Mouse (Mus musculus) urinary bladder, adult 18-20 months (tissue): Measurements from ENCODE around the gene Tmem256.

Experiments used
- DNase-seq, 2 experiments: peaks; one replicate each; pipeline ENCODE4 v3.0.0; 2022; ENCODE audit warnings: low spot score in 2 of 2, mixed read lengths in 2 of 2

Gene Tmem256

GRCm38 (mm10) chr11:69883527-69884151 is 45.3 kb downstream of the Tmem256 start:
- no peak for DNase-seq

- no peak for DNase-seq
These were observed 45.9 kb downstream of the Tmem256 start for GRCm38 (mm10) chr11:69884240-69884639.

GRCm38 (mm10) chr11:69884663-69885062 is 46.3 kb downstream of the Tmem256 start:
- DNase-seq: no peak

GRCm38 (mm10) chr11:69886907-69887635 is 48.8 kb downstream of the Tmem256 start:
- no peak for DNase-seq
